Mouse (Mus musculus): ENCODE data around the gene Olfr632.

DNA sequence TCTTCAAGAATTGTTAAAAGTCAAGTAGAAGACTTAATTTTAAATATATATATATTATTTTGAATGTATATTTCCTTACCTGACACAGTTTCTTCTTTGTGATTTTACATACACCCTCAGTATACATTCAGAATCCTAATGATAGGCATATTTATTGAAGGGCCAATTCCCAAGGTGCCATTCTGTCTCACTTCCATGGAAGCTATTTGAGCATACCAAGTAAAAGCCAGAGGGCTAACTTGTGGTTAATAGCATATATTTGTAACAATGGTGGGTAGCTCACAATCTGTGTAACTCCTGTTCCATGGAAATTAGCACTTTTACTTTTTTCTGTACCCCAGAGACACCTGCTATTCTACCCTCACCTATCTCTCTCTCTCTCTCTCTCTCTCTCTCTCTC, 48.0 kb upstream of the Olfr632 start, which contains the start of gene Olfr66:
- TF ChIP-seq POU5F1 (IDR thresholded peaks at IDR 0.05; ENCODE audit: borderline replicate concordance, low read length): no peak
- TF ChIP-seq CTCF (conservative IDR thresholded peaks at IDR 0.05; ENCODE audit: low read length): no peak
- TF ChIP-seq NANOG (IDR thresholded peaks at IDR 0.05; ENCODE audit: borderline replicate concordance, low read length): no peak

All from E14TG2a.4 (cell line).